Mouse (Mus musculus): Measurements from ENCODE around the gene Myo15. TPM values are rescaled to one million over a fixed set of nuclear protein-coding genes. Genes with fewer than 3 reads are reported as not detected.
"Not testable (repeated sequence)": the region's sequence is repeated elsewhere in the genome, so short reads cannot be mapped to it uniquely, and the experiment has no call there.

The Myo15 gene
- 0.04 and 0.13 TPM in 2 replicates for polyA plus RNA-seq (2015; fragmentation: Nextera tagmentation; extraction: Ambion mirVana)

DNA sequence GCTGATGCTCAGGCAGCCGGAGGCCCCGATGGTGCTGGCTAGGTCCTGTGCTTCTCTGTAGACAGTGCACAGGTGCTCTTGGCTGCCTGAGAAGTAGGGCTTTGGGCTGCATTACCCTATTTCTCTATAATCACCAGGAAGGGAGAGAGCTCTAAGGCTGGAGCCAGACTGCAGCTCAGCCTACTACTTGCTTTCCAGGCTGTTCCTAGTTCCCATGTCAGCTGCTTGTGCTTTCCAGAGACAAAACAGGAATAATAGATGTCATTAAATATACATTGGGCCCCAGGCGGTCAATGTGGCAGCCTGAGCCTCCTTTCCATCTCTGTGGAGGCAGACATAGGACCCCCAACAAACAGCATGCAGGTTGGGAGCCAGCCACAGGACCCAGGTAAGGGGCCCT lies at the start of gene Myo15:
TSS of gene Myo15 (plus strand) at position 301 of the 400 bp plus-strand sequence.
- no peaks in the 10 kb centered on the region for H3K27me3 ChIP-seq (ENCODE audit: control insufficient read depth, insufficient read depth, low read length)
- 93% methylated on average over 3 of the region's 3 CpGs for WGBS
- H3K4me1 ChIP-seq (ENCODE audit: control insufficient read depth, insufficient read depth, low read length) = no peaks in the 10 kb centered on the region
- H3K4me2 ChIP-seq (ENCODE audit: low read depth, low read length) = no peak within 1 kb of the TSS
- H3K9ac ChIP-seq (ENCODE audit: low read length) = no peak within 1 kb of the TSS
- no peak within 1 kb of the TSS for H3K27ac ChIP-seq (ENCODE audit: low read length)
- H3K9me3 ChIP-seq (replicated peaks; ENCODE audit: control insufficient read depth, low read length) = no peaks in the 10 kb centered on the region
- no peak for ATAC-seq (replicated peaks; ENCODE audit: extremely low read depth, insufficient read depth, low FRiP score)
- no peak within 1 kb of the TSS for H3K4me3 ChIP-seq (ENCODE audit: low read length)
- peaks cover 32% of the 10 kb centered on the region for H3K36me3 ChIP-seq (ENCODE audit: control insufficient read depth, insufficient read depth)

DNA sequence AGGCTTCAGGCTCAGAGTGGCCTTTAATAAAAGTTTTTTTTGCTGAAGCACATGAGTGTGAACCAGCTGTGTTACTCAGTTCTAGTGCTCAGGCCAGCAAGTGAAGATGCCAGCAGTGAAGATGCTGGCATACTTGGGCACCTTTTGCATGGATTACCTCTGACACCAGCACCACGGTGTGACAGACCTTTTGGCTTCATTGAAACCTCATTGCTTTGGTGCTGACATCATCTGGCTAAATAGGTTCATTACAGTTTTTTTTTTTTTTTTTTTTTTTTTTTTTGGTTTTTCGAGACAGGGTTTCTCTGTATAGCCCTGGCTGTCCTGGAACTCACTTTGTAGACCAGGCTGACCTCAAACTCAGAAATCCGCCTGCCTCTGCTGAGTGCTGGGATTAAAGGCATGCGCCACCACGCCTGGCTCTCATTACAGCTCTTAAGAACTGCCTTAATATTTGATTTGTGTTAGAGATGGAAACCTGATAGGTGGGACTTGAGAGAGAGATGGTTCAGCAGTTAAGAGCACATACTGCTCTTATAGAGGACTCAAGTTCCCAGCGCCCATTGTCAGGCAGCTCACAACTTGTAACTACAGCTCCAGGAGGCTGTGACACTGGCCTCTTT lies 47.0 kb upstream of the Myo15 start:
- Histone ChIP-seq H3K27me3 (ENCODE audit: control insufficient read depth, insufficient read depth, low read length) (no peaks in the 10 kb centered on the region), H3K4me1 (ENCODE audit: control insufficient read depth, insufficient read depth, low read length) (peaks cover 10% of the 10 kb centered on the region), H3K4me2 (ENCODE audit: low read depth, low read length) (no peak overlapping the region), H3K4me3 (ENCODE audit: low read length) (no peak overlapping the region), H3K27ac (ENCODE audit: low read length) (no peak overlapping the region), H3K9ac (ENCODE audit: low read length) (no peak overlapping the region), H3K36me3 (ENCODE audit: control insufficient read depth, insufficient read depth) (peaks cover 8% of the 10 kb centered on the region), H3K9me3 (replicated peaks; ENCODE audit: control insufficient read depth, low read length) (no peaks in the 10 kb centered on the region)
- WGBS = 69% methylated on average over 5 of the region's 6 CpGs
- no peak for ATAC-seq (replicated peaks; ENCODE audit: extremely low read depth, insufficient read depth, low FRiP score)

DNA sequence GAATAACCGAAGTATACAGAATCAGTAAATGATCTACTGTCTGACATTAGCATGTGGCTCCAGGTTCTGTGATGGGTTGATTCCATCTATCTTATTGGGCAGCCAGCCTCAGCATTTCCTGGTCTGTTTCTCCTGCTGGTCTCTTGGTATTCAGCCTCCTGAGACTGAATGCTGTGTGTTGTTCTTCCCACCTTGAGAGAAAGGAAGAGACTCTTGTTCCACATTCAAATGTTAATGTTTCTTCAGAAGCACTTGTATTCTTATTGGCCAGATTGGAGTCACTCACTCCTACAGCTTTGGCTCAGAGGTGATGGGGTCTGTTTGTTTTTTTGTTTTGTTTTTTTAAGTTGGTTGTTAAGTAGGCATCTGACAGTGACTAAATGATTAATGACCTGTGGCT lies 46.1 kb upstream of the Myo15 start:
- no peak for ATAC-seq (replicated peaks; ENCODE audit: extremely low read depth, insufficient read depth, low FRiP score)
- Histone ChIP-seq H3K4me3 (ENCODE audit: low read length) (no peak overlapping the region), H3K4me1 (ENCODE audit: control insufficient read depth, insufficient read depth, low read length) (peaks cover 10% of the 10 kb centered on the region), H3K9me3 (replicated peaks; ENCODE audit: control insufficient read depth, low read length) (no peaks in the 10 kb centered on the region), H3K36me3 (ENCODE audit: control insufficient read depth, insufficient read depth) (peaks cover 8% of the 10 kb centered on the region), H3K9ac (ENCODE audit: low read length) (no peak overlapping the region), H3K27me3 (ENCODE audit: control insufficient read depth, insufficient read depth, low read length) (no peaks in the 10 kb centered on the region), H3K27ac (ENCODE audit: low read length) (no peak overlapping the region), H3K4me2 (ENCODE audit: low read depth, low read length) (no peak overlapping the region)
- WGBS = 82% methylated on average over 1 of the region's 1 CpGs

- H3K4me3 ChIP-seq (ENCODE audit: low read length) = no peak overlapping the region
Measured at GRCm38 (mm10) chr11:60426417-60426816, 42.7 kb upstream of the Myo15 start.

DNA sequence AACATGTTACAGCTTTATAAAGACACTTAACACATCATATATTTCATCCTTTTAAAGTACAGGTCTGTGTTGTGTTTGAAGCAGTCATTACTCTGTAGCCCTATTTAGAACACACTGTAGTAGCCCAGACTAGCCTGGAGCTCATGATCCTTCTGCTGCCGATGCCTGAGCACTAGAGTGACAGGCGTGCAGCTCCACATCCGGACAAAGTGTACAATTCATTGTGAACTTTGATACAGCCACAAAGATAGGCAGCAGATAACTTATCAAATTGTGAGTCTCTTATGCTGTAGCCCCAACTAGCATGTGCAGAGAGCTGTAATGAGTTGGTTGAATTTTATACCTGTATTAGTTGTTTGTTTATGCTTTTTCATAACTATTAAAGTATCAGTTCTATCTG lies 41.5 kb upstream of the Myo15 start:
- Histone ChIP-seq H3K27ac (ENCODE audit: low read length) (no peak overlapping the region), H3K27me3 (ENCODE audit: control insufficient read depth, insufficient read depth, low read length) (no peaks in the 10 kb centered on the region), H3K9me3 (replicated peaks; ENCODE audit: control insufficient read depth, low read length) (no peaks in the 10 kb centered on the region), H3K9ac (ENCODE audit: low read length) (no peak overlapping the region), H3K36me3 (ENCODE audit: control insufficient read depth, insufficient read depth) (peaks cover 15% of the 10 kb centered on the region), H3K4me1 (ENCODE audit: control insufficient read depth, insufficient read depth, low read length) (no peaks in the 10 kb centered on the region), H3K4me2 (ENCODE audit: low read depth, low read length) (no peak overlapping the region), H3K4me3 (ENCODE audit: low read length) (no peak overlapping the region)
- WGBS = 75% methylated on average over 3 of the region's 3 CpGs
- no peak for ATAC-seq (replicated peaks; ENCODE audit: extremely low read depth, insufficient read depth, low FRiP score)

More at GRCm38 (mm10) chr11:60426417-60426816, 42.7 kb upstream of the Myo15 start:
- no peaks in the 10 kb centered on the region for H3K9me3 ChIP-seq (replicated peaks; ENCODE audit: control insufficient read depth, low read length)
- no peaks in the 10 kb centered on the region for H3K4me1 ChIP-seq (ENCODE audit: control insufficient read depth, insufficient read depth, low read length)
- H3K4me2 ChIP-seq (ENCODE audit: low read depth, low read length) = no peak overlapping the region
- H3K36me3 ChIP-seq (ENCODE audit: control insufficient read depth, insufficient read depth) = peaks cover 10% of the 10 kb centered on the region
- WGBS = 91% methylated on average over 1 of the region's 1 CpGs
- no peak for ATAC-seq (replicated peaks; ENCODE audit: extremely low read depth, insufficient read depth, low FRiP score)
- H3K27me3 ChIP-seq (ENCODE audit: control insufficient read depth, insufficient read depth, low read length) = no peaks in the 10 kb centered on the region
- no peak overlapping the region for H3K9ac ChIP-seq (ENCODE audit: low read length)
- no peak overlapping the region for H3K27ac ChIP-seq (ENCODE audit: low read length)

- Histone ChIP-seq H3K4me1 (ENCODE audit: control insufficient read depth, insufficient read depth, low read length) (no peaks in the 10 kb centered on the region), H3K27ac (ENCODE audit: low read length) (no peak overlapping the region), H3K4me2 (ENCODE audit: low read depth, low read length) (no peak overlapping the region), H3K27me3 (ENCODE audit: control insufficient read depth, insufficient read depth, low read length) (no peaks in the 10 kb centered on the region), H3K9me3 (replicated peaks; ENCODE audit: control insufficient read depth, low read length) (no peaks in the 10 kb centered on the region), H3K4me3 (ENCODE audit: low read length) (no peak overlapping the region), H3K9ac (ENCODE audit: low read length) (no peak overlapping the region), H3K36me3 (ENCODE audit: control insufficient read depth, insufficient read depth) (peaks cover 35% of the 10 kb centered on the region)
- no peak for ATAC-seq (replicated peaks; ENCODE audit: extremely low read depth, insufficient read depth, low FRiP score)
Measured at GRCm38 (mm10) chr11:60433501-60433900, 35.6 kb upstream of the Myo15 start.

DNA sequence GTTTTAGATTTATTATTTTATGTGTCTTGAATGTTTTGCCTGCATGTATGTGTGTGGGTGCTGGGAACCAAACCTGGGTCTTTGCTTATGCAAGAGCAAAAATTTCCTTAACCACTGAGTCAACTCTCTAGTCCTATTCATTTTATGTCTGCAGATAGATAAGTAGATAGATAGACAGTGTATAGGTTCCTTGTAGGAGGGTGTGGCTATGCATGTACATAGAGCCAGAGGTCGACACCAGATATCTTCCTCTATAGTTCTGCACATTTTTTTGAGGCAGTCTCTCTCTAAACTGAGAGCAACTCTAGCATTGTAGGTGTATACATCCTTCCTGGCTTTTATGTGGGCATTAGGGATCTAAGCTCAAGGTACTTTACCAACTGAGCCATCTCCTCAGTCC lies 34.0 kb upstream of the Myo15 start:
- H3K9me3 ChIP-seq (replicated peaks; ENCODE audit: control insufficient read depth, low read length) = no peaks in the 10 kb centered on the region
- H3K4me1 ChIP-seq (ENCODE audit: control insufficient read depth, insufficient read depth, low read length) = no peaks in the 10 kb centered on the region
- no peak overlapping the region for H3K9ac ChIP-seq (ENCODE audit: low read length)
- ATAC-seq (replicated peaks; ENCODE audit: extremely low read depth, insufficient read depth, low FRiP score) = no peak
- no peaks in the 10 kb centered on the region for H3K27me3 ChIP-seq (ENCODE audit: control insufficient read depth, insufficient read depth, low read length)
- H3K27ac ChIP-seq (ENCODE audit: low read length) = no peak overlapping the region
- H3K4me2 ChIP-seq (ENCODE audit: low read depth, low read length) = no peak overlapping the region
- peaks cover 33% of the 10 kb centered on the region for H3K36me3 ChIP-seq (ENCODE audit: control insufficient read depth, insufficient read depth)
- no peak overlapping the region for H3K4me3 ChIP-seq (ENCODE audit: low read length)
- 92% methylated on average over 1 of the region's 1 CpGs for WGBS

DNA sequence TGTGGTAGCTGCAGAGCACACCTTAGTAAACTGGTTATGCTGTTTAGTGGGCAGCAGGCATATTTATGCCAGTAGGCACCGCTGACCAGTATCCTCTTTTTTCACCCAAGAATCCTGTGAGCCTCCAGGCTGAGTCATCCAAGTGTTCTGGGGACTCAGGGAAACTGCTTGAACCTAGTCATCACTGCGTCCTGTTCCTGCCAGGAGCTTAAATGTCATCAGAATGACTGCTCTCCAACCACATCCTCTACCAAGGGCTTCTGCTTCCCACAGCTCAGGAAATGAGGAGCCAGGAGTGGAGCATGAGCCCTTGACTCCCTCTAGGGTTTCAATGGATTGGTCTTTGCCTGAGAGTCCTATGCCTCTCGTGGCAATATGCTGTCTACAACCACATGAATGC lies 32.5 kb upstream of the Myo15 start:
- no peaks in the 10 kb centered on the region for H3K4me1 ChIP-seq (ENCODE audit: control insufficient read depth, insufficient read depth, low read length)
- H3K36me3 ChIP-seq (ENCODE audit: control insufficient read depth, insufficient read depth) = peaks cover 39% of the 10 kb centered on the region
- no peaks in the 10 kb centered on the region for H3K27me3 ChIP-seq (ENCODE audit: control insufficient read depth, insufficient read depth, low read length)
- 83% methylated on average over 3 of the region's 3 CpGs for WGBS
- H3K9me3 ChIP-seq (replicated peaks; ENCODE audit: control insufficient read depth, low read length) = no peaks in the 10 kb centered on the region
- no peak overlapping the region for H3K4me3 ChIP-seq (ENCODE audit: low read length)
- no peak for ATAC-seq (replicated peaks; ENCODE audit: extremely low read depth, insufficient read depth, low FRiP score)
- H3K4me2 ChIP-seq (ENCODE audit: low read depth, low read length) = no peak overlapping the region
- no peak overlapping the region for H3K27ac ChIP-seq (ENCODE audit: low read length)
- no peak overlapping the region for H3K9ac ChIP-seq (ENCODE audit: low read length)

DNA sequence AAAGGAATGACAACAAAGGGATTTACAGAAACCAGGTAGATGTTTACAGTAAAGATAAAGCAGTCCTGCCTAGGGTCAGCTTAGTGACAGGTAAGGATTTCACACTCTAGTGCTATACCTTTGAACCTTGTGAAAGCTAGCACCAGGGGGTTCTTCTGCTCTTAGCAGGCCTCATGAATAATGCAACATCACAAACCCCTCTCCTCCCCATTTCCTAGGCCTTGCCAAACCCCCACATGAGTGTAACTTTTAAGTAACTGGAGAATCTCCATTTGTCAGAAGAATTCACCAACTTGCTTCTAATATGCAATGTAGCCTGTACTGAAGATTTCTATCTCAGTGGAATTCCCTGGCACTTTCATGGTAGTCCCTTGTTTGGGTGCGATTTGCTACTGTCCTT lies 29.5 kb upstream of the Myo15 start:
- not testable (repeated sequence) for ATAC-seq (replicated peaks; ENCODE audit: extremely low read depth, insufficient read depth, low FRiP score); H3K4me2 ChIP-seq (ENCODE audit: low read depth, low read length); H3K4me1 ChIP-seq (ENCODE audit: control insufficient read depth, insufficient read depth, low read length); H3K9ac ChIP-seq (ENCODE audit: low read length); H3K4me3 ChIP-seq (ENCODE audit: low read length); H3K9me3 ChIP-seq (replicated peaks; ENCODE audit: control insufficient read depth, low read length); H3K27ac ChIP-seq (ENCODE audit: low read length); H3K27me3 ChIP-seq (ENCODE audit: control insufficient read depth, insufficient read depth, low read length)
- peaks cover 44% of the 10 kb centered on the region for H3K36me3 ChIP-seq (ENCODE audit: control insufficient read depth, insufficient read depth)
- 31% methylated on average over 1 of the region's 1 CpGs for WGBS

Measured in heart, embryonic 16.5 days (tissue).